Mouse (Mus musculus): ENCODE results near the gene Tet1. TPM values are rescaled to one million over a fixed set of nuclear protein-coding genes. Genes with fewer than 3 reads are reported as not detected.

Tet1 gene
- polyA plus RNA-seq, 1 experiment from 2014 or later = 22.7 TPM

DNA sequence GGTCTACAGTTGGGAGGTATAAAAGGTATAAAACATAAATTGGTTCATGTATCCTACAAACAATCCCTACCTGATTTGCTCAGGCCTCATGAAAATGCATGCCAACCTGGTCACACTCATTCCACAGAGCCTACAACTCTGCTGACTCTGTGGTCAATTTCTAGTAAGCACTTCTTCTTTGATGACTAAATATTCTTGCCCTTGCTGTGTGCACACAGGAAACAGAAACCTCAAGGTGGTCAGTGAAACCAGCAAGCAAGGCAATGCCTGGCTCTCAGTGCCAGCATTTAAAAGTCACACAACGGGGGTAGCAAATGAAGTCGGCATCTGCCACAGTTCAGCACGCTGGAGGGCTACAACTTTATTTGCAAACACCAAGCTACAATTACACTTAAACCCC is 45.2 kb downstream of the Tet1 start:
- no peak for ATAC-seq (replicated peaks; ENCODE audit: extremely low read depth, insufficient read depth, low FRiP score)
- peaks cover 3% of the 10 kb centered on the region; the same call in 1 of the 2 replicates for H3K36me3 ChIP-seq (ENCODE audit: control insufficient read depth, insufficient read depth)
- WGBS = 45% methylated on average over 3 of the region's 3 CpGs
- peak overlapping the region; percentile 60 for H3K9ac ChIP-seq (ENCODE audit: low read length)
- peak overlapping the region; percentile 53 for H3K27ac ChIP-seq (ENCODE audit: low read length)
- H3K4me1 ChIP-seq (ENCODE audit: control insufficient read depth, insufficient read depth, low read length) = peaks cover 22% of the 10 kb centered on the region
- peak overlapping the region; percentile 40 for H3K4me3 ChIP-seq (ENCODE audit: low read length)
- H3K9me3 ChIP-seq (replicated peaks; ENCODE audit: control insufficient read depth, low read length) = peaks cover 3% of the 10 kb centered on the region
- no peaks in the 10 kb centered on the region for H3K27me3 ChIP-seq (ENCODE audit: control insufficient read depth, insufficient read depth, low read length)
- H3K4me2 ChIP-seq (ENCODE audit: low read depth, low read length) = peak overlapping the region; percentile 63

DNA sequence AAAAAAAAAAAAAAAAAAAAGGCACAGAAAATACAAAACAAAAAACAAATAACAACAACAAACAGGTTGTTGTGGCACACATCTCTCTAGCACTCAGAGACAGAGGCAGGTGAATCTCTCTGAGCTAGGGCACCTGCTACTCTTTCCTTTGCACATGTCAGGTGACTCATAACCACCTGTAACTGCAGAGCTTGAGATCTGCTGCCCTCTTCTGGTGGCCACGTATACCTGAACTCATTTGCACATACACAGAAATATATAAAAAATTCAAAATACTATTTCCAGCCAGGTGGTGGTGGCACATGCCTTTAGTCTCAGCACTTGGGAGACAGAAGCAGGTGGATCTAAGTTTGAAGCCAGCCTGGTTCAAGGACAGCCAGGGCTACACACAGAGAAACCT is 46.4 kb downstream of the Tet1 start:
- H3K4me3 ChIP-seq (ENCODE audit: low read length) = no peak overlapping the region
- no peak for ATAC-seq (replicated peaks; ENCODE audit: extremely low read depth, insufficient read depth, low FRiP score)
- H3K9me3 ChIP-seq (replicated peaks; ENCODE audit: control insufficient read depth, low read length) = peaks cover 3% of the 10 kb centered on the region
- H3K4me1 ChIP-seq (ENCODE audit: control insufficient read depth, insufficient read depth, low read length) = peaks cover 22% of the 10 kb centered on the region
- no peak overlapping the region for H3K4me2 ChIP-seq (ENCODE audit: low read depth, low read length)
- no peaks in the 10 kb centered on the region for H3K27me3 ChIP-seq (ENCODE audit: control insufficient read depth, insufficient read depth, low read length)
- H3K27ac ChIP-seq (ENCODE audit: low read length) = no peak overlapping the region
- H3K9ac ChIP-seq (ENCODE audit: low read length) = no peak overlapping the region
- peaks cover 3% of the 10 kb centered on the region; the same call in 1 of the 2 replicates for H3K36me3 ChIP-seq (ENCODE audit: control insufficient read depth, insufficient read depth)
- WGBS = 92% methylated on average over 1 of the region's 1 CpGs

DNA sequence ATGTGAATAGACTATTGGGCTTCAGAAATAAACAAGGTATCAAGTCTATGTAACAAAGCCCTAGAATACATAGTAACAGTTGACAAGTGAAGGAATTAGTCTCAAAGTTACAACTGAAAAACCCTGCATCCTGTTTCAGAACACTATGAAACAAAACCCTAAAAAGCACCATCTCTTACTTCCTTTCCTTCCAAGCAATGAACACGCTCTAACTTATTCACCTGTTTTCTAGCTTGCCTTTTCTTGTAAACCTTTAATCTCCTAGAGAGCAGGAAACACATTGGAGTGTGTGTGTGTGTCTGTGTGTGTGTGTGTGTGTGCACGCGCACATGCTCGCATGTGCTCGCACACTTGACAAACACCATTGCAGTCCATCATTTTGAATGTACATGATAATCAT is 49.8 kb downstream of the Tet1 start:
- Histone ChIP-seq H3K27ac (ENCODE audit: low read length) (no peak overlapping the region), H3K4me1 (ENCODE audit: control insufficient read depth, insufficient read depth, low read length) (peaks cover 28% of the 10 kb centered on the region), H3K4me3 (ENCODE audit: low read length) (no peak overlapping the region), H3K4me2 (ENCODE audit: low read depth, low read length) (no peak overlapping the region), H3K9me3 (replicated peaks; ENCODE audit: control insufficient read depth, low read length) (peaks cover 3% of the 10 kb centered on the region), H3K27me3 (ENCODE audit: control insufficient read depth, insufficient read depth, low read length) (no peaks in the 10 kb centered on the region), H3K36me3 (ENCODE audit: control insufficient read depth, insufficient read depth) (peaks cover 3% of the 10 kb centered on the region; the same call in 1 of the 2 replicates), H3K9ac (ENCODE audit: low read length) (no peak overlapping the region)
- no peak for ATAC-seq (replicated peaks; ENCODE audit: extremely low read depth, insufficient read depth, low FRiP score)
- WGBS = 87% methylated on average over 5 of the region's 5 CpGs

DNA sequence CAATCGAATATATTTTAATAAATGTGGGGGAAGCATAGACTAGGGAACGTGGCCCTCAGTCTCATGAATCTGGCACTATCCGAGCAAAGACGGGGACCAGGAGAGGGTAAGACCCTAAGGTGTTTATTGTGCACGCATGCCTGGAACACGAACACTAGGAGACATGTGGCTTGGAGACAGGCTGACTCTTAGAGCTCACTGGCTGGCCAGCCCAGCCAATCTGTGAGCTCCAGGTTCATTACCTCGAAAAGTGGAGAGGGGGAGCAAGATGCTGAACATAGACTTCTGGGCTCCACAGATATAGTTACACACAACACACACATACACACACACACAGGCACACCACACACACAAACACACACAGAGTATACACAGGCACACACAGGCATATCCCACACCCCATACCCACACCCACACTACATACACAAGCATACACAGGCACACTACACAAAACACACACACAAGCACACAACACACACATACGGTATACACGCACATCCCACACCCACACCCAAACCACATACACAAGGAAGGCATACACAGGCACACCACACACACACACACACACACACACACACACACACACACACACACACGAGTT is 52.0 kb downstream of the Tet1 start:
- H3K9ac ChIP-seq (ENCODE audit: low read length) = no peak overlapping the region
- no peaks in the 10 kb centered on the region for H3K36me3 ChIP-seq (ENCODE audit: control insufficient read depth, insufficient read depth)
- ATAC-seq (replicated peaks; ENCODE audit: extremely low read depth, insufficient read depth, low FRiP score) = no peak
- peaks cover 21% of the 10 kb centered on the region for H3K4me1 ChIP-seq (ENCODE audit: control insufficient read depth, insufficient read depth, low read length)
- no peak overlapping the region for H3K4me3 ChIP-seq (ENCODE audit: low read length)
- no peak overlapping the region for H3K4me2 ChIP-seq (ENCODE audit: low read depth, low read length)
- H3K27me3 ChIP-seq (ENCODE audit: control insufficient read depth, insufficient read depth, low read length) = no peaks in the 10 kb centered on the region
- H3K27ac ChIP-seq (ENCODE audit: low read length) = peak overlapping the region; percentile 18
- H3K9me3 ChIP-seq (replicated peaks; ENCODE audit: control insufficient read depth, low read length) = no peaks in the 10 kb centered on the region
- WGBS = 65% methylated on average over 10 of the region's 10 CpGs

DNA sequence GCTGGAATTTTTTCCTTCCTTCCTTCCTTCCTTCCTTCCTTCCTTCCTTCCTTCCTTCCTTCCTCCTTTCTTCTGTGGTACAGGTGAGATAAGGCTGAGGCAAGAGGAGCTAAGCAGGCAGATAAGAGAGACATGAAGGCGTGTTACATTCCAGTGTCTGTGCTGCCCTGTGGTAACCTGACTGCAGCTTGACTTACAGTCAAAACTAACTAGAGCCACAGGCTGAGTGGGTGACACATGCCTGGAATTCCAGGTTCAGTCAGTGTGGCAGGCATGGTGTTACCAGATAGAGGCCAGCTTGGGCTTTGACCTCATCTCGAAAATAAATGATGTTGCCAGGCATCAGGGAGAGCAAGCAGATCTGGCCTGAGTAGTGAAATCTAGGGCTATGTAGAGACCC is 53.8 kb downstream of the Tet1 start:
- peak overlapping the region; percentile 31 for H3K4me2 ChIP-seq (ENCODE audit: low read depth, low read length)
- H3K4me1 ChIP-seq (ENCODE audit: control insufficient read depth, insufficient read depth, low read length) = peaks cover 21% of the 10 kb centered on the region
- no peaks in the 10 kb centered on the region for H3K36me3 ChIP-seq (ENCODE audit: control insufficient read depth, insufficient read depth)
- WGBS = 12% methylated on average over 2 of the region's 2 CpGs
- H3K27ac ChIP-seq (ENCODE audit: low read length) = peak overlapping the region; percentile 94
- peak; percentile 73 for ATAC-seq (replicated peaks; ENCODE audit: extremely low read depth, insufficient read depth, low FRiP score)
- no peak overlapping the region for H3K9ac ChIP-seq (ENCODE audit: low read length)
- H3K27me3 ChIP-seq (ENCODE audit: control insufficient read depth, insufficient read depth, low read length) = no peaks in the 10 kb centered on the region
- no peak overlapping the region for H3K4me3 ChIP-seq (ENCODE audit: low read length)
- H3K9me3 ChIP-seq (replicated peaks; ENCODE audit: control insufficient read depth, low read length) = no peaks in the 10 kb centered on the region

DNA sequence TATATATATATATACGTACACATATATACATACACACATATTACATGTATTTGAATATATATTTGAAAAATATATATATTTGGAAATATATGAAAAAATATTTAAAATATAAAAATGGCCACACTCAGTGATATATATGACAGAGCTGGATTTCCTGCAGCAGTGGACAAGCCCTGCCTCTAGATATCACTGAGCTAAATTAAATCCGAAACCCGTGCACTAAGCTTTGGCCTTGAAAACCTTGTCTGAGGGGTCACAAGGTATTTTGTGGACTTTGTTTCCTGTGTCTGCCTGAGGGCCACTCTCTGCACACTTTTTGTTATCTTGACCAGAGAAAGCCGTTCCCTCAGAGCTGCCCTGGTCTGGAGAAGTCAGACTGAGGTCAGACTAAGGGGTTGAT is 54.2 kb downstream of the Tet1 start:
- Histone ChIP-seq H3K27me3 (ENCODE audit: control insufficient read depth, insufficient read depth, low read length) (no peaks in the 10 kb centered on the region), H3K9ac (ENCODE audit: low read length) (peak overlapping the region; percentile 41; the same call in 1 of the 2 replicates), H3K27ac (ENCODE audit: low read length) (peak overlapping the region; percentile 94), H3K36me3 (ENCODE audit: control insufficient read depth, insufficient read depth) (no peaks in the 10 kb centered on the region), H3K9me3 (replicated peaks; ENCODE audit: control insufficient read depth, low read length) (no peaks in the 10 kb centered on the region), H3K4me1 (ENCODE audit: control insufficient read depth, insufficient read depth, low read length) (peaks cover 21% of the 10 kb centered on the region), H3K4me2 (ENCODE audit: low read depth, low read length) (peak overlapping the region; percentile 31), H3K4me3 (ENCODE audit: low read length) (no peak overlapping the region)
- peak; percentile 18; the same call in 1 of the 2 replicates for ATAC-seq (replicated peaks; ENCODE audit: extremely low read depth, insufficient read depth, low FRiP score)
- 38% methylated on average over 4 of the region's 4 CpGs for WGBS

DNA sequence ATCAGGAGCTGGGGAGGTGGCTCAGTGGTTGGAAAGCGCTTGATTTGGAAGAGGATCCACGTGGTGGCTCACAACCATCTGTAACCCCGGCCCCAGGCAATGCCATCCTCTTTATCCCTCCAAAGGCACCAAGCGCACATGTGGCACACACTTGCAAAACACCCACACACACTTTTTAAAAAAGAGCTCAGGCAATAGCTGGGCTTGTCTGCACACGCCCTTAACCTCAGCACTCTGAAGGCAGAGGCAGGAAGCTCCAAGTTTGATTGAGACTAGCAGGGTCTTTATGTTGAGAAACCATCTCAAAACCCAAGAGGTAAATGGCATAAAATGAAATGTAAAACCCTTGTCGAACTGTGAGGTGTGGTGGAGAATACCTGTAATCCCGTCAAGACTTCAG is 57.2 kb downstream of the Tet1 start:
- Histone ChIP-seq H3K4me1 (ENCODE audit: control insufficient read depth, insufficient read depth, low read length) (peaks cover 19% of the 10 kb centered on the region), H3K36me3 (ENCODE audit: control insufficient read depth, insufficient read depth) (no peaks in the 10 kb centered on the region), H3K9ac (ENCODE audit: low read length) (no peak overlapping the region), H3K4me3 (ENCODE audit: low read length) (no peak overlapping the region), H3K27me3 (ENCODE audit: control insufficient read depth, insufficient read depth, low read length) (no peaks in the 10 kb centered on the region), H3K4me2 (ENCODE audit: low read depth, low read length) (no peak overlapping the region), H3K27ac (ENCODE audit: low read length) (no peak overlapping the region), H3K9me3 (replicated peaks; ENCODE audit: control insufficient read depth, low read length) (no peaks in the 10 kb centered on the region)
- WGBS = 76% methylated on average over 7 of the region's 7 CpGs
- ATAC-seq (replicated peaks; ENCODE audit: extremely low read depth, insufficient read depth, low FRiP score) = no peak

DNA sequence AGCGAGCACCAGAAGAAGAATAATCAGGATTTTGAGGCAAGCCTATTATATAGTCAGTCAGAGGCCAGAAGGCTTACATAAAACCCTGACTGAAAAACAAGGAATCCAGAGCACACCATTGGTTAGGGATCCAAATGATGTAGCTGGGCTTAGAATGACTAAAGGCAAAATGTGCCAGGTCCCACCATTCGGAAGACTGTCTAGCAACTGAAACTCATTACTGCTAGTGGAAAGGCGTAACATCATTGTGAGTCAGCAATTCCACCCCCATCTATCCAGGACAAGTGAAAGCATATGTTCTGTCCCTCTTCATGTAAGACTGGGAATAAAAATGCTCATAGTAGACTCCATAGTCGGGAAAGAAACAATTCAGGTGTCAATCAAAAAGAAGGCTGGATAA is 57.8 kb downstream of the Tet1 start:
- Histone ChIP-seq H3K36me3 (ENCODE audit: control insufficient read depth, insufficient read depth) (no peaks in the 10 kb centered on the region), H3K4me1 (ENCODE audit: control insufficient read depth, insufficient read depth, low read length) (peaks cover 15% of the 10 kb centered on the region), H3K4me2 (ENCODE audit: low read depth, low read length) (no peak overlapping the region), H3K9ac (ENCODE audit: low read length) (no peak overlapping the region), H3K9me3 (replicated peaks; ENCODE audit: control insufficient read depth, low read length) (no peaks in the 10 kb centered on the region), H3K27me3 (ENCODE audit: control insufficient read depth, insufficient read depth, low read length) (no peaks in the 10 kb centered on the region), H3K27ac (ENCODE audit: low read length) (no peak overlapping the region), H3K4me3 (ENCODE audit: low read length) (no peak overlapping the region)
- no peak for ATAC-seq (replicated peaks; ENCODE audit: extremely low read depth, insufficient read depth, low FRiP score)
- WGBS = 73% methylated on average over 4 of the region's 4 CpGs

DNA sequence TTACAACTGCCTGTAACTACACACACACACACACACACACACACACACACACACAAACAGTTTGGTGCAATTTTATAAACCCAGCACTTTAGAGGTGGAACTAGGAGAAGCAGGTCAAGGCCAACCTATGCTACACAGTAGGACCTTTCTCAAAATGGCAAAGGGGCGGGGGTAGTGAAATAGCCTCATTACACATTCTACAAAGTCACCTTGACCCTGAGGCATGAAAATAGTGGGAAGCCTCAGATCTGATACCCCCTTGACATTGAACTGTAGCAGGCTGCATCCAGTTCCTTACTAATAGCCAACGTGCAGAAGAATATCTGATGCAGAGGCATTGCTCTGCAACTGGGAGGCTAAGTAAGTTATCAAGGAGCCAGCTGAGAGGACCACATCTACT is 60.0 kb downstream of the Tet1 start:
- no peak overlapping the region for H3K4me2 ChIP-seq (ENCODE audit: low read depth, low read length)
- ATAC-seq (replicated peaks; ENCODE audit: extremely low read depth, insufficient read depth, low FRiP score) = no peak
- no peaks in the 10 kb centered on the region for H3K27me3 ChIP-seq (ENCODE audit: control insufficient read depth, insufficient read depth, low read length)
- H3K9ac ChIP-seq (ENCODE audit: low read length) = no peak overlapping the region
- H3K27ac ChIP-seq (ENCODE audit: low read length) = no peak overlapping the region
- H3K36me3 ChIP-seq (ENCODE audit: control insufficient read depth, insufficient read depth) = no peaks in the 10 kb centered on the region
- H3K4me3 ChIP-seq (ENCODE audit: low read length) = no peak overlapping the region
- 80% methylated on average over 2 of the region's 2 CpGs for WGBS
- H3K4me1 ChIP-seq (ENCODE audit: control insufficient read depth, insufficient read depth, low read length) = peaks cover 10% of the 10 kb centered on the region; the same call in 1 of the 2 replicates
- no peaks in the 10 kb centered on the region for H3K9me3 ChIP-seq (replicated peaks; ENCODE audit: control insufficient read depth, low read length)
